Mouse (Mus musculus) embryo, embryonic 11 days (tissue): Measurements from ENCODE around the gene Skor1.

Experiments
- DNase-seq: peaks from one replicate; pipeline ENCODE4 v3.0.0-alpha.2; 2015

The Skor1 gene

DNA sequence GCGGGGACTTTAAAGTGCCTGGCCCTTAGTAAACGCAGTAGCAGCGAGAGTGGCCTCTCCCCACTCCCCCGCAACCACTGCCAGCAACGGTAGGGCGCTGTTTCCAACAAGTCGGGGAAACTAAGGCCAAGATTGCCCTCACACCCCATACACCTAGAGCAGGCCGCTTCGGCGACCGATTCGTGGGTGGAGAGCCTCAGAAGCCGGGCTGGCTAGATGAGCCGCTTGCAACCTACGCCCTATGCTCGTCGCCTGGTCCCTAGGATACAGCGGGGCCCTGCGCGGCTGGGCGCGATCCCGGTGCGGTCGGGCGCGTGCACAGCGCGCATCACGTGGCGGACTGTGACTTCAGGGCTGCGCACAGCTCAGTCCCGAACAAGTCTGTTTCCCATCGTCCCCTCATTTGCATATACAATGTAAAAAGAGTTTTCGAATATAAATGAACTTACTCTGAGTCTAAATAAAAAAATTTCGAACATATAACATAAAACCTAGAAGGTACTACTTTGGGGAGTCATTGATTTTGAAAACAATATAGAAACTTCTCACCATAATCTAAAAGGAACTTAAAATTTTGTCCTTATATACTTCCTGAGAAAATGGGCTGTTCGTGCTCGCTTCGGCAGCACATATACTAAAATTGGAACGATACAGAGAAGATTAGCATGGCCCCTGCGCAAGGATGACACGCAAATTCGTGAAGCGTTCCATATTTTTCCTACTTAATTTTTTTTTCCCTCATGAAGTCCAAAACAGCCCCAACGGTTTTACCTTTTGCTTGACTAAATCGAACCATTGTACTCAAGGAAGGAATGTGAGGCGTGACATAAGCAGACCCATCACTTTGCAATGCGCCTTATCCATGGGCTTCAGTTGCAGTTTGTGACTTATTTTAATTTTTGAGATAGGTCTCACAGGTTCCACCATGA is 15.8 kb downstream of the Skor1 start:
- peak; percentile 96 for DNase-seq

DNA sequence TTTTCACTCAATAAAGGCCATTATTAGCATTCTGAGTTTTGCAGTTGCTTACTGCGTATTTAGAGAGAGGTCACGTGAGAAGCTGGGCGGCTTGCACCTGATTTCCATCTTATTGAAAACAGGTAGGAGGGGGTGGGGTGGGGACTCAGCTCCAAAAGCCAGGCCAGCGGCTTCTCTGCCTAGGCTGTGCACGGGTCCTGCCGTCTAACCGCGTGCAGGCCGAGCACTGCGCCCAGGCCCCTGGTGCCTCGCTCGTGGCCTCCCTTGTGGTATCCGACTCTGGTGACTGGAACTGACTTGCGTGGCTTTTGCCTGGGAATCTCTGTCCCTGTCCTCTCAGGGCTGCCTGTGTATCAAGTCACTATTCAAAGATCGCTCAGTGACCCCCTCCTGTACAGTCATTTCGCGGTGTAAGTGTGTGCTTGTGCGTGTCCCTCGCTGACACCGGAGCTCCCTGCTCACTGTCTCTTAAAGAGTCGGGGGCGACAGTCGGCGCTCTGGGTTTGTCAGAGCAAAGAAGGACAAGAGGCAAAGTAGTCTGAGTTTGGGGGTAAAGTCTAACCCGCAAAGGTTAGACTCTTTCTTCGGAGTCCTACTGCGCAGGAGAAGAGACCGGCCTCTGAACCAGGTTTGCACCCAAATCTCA is 16.7 kb downstream of the Skor1 start:
- peak; percentile 74 for DNase-seq

DNA sequence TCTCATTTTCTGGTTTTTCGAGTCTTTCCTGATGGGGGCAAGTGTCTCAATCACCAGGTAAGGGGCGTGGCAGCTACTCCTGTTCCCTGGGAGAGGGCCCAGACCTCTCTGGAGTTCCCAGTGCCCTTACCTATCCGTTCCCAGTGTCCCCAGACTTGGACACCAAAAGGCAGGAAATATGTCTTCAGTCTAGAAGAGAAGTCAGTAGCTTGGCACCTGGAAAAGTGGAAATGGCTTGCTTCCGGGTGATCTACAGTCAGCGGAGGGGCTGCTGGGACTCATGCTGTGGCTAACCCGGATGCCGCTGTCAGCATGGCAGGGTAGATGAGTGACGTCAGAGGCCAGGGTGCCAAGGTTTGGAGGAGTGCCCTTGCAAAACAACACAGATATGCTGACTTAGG is 19.1 kb downstream of the Skor1 start:
- no peak for DNase-seq

GRCm38 (mm10) chr9:63124512-63124911 is 24.2 kb downstream of the Skor1 start:
- no peak for DNase-seq

- peak; percentile 94 for DNase-seq
Observed at GRCm38 (mm10) chr9:63123451-63124438, 25.0 kb downstream of the Skor1 start.

DNA sequence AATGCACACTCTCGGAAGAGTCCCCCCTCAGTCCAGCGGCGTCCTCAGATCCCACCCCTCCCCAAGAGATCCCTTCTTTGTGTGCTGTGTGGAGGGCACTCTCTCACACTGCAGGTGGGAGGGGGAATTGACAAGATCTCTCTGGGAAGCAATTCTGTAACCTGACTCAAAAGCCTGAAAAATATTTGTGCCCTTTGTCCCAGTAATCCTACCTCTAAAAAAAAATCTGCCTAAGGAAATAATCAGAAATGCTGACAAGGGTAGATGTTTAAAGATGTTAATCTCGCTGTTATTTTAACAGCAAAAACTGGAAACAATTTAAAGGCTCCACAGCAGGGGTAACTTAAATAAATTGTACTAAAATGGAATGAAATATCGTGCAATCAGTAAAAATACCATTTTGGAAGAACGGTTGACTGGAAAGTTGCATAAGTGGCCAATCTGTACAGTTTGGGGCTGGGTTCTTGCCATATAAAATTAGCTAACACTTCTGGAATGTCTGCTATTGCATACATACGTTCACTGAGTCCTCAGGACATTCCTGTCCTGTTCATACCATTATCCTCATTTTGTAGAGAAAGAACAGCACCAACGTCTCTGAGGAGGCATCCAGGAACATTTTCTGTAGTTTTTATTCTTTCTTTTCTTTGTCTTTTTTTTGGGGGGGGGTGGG is 26.5 kb downstream of the Skor1 start:
- no peak for DNase-seq

DNA sequence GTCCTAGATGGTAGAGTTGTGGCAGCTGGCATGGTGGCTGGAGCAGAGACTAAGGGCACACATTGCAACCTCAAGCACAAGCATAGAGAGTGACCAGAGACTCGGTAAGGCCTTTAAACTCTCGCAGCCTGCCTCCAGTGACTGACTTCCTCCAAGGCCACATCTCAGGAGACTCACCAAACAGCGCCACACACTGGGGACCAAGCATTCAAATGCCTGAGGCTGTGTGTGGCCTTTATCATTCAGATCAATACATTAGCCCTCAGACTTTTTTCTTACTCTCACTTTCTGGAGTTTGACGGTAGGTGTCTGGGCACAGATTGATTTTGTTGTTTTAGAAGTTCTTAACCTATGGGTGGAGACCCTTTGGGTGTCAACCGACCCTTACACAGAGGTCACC is 30.4 kb downstream of the Skor1 start:
- DNase-seq: no peak

GRCm38 (mm10) chr9:63112514-63112913 is 36.2 kb downstream of the Skor1 start:
- no peak for DNase-seq

DNA sequence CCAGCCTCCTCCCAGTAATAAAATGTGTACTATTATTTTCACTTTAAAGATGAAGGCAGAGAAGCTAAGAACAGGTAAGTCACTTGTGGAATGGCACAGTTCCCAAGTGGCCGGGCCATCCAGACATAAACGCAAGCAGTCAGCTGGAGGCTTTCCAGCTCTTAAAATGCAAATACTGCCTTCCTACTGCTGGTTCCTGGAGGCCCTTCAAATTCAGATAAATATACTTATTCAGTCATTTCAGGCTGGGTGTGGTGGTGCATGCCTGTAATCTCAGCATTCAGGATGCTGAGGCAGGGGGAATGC is 39.0 kb downstream of the Skor1 start:
- no peak for DNase-seq

DNA sequence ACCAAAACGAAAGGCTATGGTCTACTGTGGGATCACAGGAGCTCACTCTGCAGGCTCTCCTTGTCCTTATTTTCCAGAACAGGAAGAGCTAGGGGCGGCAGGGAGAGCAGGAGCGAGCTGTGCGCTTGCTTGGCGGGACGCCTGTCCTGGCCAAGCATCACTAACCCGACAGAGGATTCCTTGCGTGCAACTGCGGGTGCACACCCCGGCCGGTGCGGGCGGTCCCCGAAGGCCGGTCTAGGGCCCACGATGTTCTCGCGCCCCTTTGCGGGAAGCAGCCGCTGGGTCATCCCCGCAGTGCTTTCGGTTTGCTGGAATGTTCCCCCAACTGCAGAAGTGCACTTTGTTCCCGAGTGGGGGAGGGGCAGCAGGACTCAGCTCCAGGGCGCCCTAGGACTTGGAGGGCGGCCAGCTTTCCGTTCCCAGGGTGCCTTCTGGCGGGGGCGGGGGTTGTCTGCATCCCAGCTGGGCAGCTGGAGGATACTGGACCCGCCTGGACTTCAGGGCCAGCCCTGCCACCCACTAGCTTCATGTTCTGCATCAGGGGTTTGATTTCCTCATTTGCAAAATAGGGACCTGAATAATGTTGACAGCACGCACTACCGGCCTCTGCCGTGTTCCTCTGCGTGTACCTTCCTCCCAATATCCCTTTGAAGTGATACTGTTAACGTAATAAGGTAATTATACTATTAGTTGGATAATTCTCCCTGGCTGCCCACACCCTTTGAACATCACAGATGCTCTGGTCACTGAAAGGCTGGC is 39.6 kb downstream of the Skor1 start:
- DNase-seq: peak; percentile 89

DNA sequence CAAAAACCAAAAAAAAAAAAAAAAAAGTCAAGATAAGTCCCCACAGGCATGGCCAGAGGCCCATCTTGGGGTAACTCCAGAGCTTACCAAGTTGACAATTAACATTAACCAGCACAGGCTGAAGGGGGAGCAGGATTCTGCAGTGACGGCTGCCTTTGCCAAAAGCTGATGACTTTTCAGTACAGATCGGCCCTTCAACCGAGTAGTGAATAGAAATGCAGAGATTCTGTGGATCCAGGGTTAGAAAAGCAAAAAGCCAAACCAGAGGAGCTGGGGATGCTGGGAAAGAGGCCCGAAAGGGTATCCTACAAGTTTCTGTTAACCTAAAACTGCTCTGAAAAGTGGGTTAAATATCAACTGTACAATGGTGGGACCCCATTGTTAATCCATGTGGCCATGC is 40.2 kb downstream of the Skor1 start:
- peak; percentile 36 for DNase-seq

GRCm38 (mm10) chr9:63100660-63101059 is 48.1 kb downstream of the Skor1 start:
- no peak for DNase-seq

DNA sequence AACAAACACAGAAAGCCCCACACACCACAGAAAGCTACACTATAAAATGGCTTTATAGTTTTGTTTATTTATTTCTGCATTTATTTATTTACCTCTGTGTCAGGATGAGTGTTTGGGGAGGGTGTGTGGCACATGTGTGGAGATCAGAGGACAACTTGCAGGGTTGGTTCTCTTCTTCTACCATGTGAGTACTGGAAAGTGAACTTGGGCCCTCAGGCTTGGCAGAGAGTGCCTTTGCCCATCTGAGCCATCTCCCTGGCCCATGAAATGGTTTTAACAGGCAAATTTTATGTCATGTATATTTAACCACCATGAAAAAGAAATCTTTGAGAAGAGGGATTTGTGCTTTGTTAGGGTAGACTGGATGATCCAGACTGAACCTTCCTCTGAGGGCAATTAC is 48.9 kb downstream of the Skor1 start:
- DNase-seq: no peak

GRCm38 (mm10) chr9:63099344-63099743 is 49.4 kb downstream of the Skor1 start:
- DNase-seq: no peak

GRCm38 (mm10) chr9:63098887-63099286 is 49.9 kb downstream of the Skor1 start:
- DNase-seq: no peak

GRCm38 (mm10) chr9:63097204-63097603 is 51.6 kb downstream of the Skor1 start:
- no peak for DNase-seq

DNA sequence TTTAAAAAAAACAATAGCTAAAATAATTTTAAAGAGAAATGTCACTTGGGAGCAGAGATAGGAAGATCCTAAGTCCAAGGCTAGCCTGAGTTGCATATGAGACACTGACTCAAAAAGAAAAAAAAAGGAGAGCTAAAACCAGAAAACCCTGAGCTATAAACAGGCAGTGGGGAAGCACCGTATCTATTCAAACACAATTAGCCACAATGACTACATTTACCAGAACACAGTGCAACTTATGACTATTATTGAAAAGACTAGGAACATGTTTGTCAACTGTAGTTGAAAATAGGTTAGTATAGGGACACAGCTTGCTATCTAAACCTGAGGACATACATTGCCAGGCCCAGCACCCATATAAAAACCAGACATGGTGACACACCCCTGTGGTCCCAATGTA is 54.7 kb downstream of the Skor1 start:
- DNase-seq: no peak

- DNase-seq: no peak
Observed at GRCm38 (mm10) chr9:63092567-63092966, 56.2 kb downstream of the Skor1 start.

DNA sequence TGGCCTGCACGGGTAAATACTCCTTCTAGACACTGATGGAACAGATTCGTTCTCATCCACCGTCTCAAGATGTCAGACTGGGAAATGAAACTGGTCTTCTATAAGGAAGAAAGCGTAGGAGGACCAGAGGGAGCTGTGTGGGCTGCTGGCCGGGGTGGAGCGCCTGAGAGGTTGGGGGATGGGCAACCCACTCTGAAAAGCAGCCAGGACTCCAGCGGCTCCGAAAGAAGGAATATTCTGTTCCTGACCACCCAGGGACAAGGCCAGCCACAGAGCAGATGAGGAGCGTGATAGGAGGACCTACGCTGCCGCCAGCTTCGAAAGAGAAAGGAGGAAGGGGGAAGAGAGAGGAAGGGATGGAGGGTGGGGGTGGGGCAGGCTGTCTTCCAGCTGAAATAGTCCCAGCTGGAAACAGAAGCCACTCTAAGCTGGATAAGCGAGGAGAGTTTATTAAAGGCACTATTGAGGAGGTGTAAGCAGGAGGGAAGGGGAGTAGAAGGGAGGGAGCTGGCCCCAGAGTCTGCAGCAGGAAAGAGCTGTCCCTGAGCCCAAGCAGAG is 56.7 kb downstream of the Skor1 start:
- peak; percentile 90 for DNase-seq

DNA sequence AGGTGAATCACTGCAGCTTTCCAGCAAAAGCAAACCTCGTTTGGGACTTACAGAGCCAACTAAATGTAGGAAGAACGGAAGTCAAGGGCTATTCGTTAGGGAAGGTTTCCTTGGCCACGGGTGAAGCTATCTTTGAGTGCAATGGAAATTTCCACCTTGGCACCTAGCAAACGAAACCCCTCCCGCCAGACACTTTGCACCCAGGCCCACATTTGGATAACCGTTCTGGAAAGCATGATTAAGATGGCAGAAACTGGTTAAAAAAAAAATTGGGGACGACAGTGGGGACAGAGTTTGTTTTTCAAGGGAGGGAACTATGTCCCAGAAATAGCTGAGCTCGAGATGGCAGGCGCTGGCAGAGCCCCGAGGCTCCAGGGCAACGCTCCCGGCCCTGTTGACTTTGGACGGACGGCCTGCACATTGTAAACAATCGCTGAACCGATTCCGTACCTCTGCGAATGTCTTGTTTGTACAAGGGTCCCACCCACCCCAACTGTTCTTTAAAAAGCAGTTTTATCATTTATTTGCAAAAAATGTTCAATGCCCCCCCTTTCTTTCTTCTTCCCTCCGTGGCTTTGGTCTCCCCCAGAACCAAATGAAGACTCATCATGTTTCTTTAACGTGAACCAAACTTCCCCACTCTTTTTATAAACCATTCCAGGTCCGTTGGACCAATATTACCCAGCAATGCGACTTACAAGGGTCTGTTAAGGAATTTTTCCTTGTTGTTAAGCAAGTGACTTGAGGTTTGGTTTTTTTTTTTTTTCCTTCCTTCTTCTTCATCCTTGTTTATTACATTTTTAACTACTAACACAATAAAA is 57.5 kb downstream of the Skor1 start:
- peak; percentile 37 for DNase-seq

- DNase-seq: no peak
Observed at GRCm38 (mm10) chr9:63089141-63089540, 59.6 kb downstream of the Skor1 start.
